15 mouse cellular contexts compared by ENCODE assay signal in genomic region chrX:155256856-155257255, GRCm38 (mm10).
"Had no signal": no experiment of that assay in that cellular context is flagged by ENCODE, and none has a peak within 500 bp of the region (broad histone marks: within the 10 kb centered on the region; RNA-seq: fewer than 3 reads in every experiment).

No protein-coding gene starts in this region.

- H3K9ac ChIP-seq: neural tube, embryonic 13.5 days; neural tube, embryonic 15.5 days; stomach, embryonic 15.5 days had no signal

- DNase-seq: right cerebral cortex, adult 18-20 months; right cerebral cortex, postnatal 14 days; right cerebral cortex, postnatal 25 days; right cerebral cortex, postnatal 4 days; spleen, adult 18-20 months; thymus, adult 18-20 months; thymus, adult 2 months; thymus, postnatal 14 days; thymus, postnatal 25 days; thymus, postnatal 36 days; thymus, postnatal 4 days had no signal

- H3K4me1 ChIP-seq: neural tube, embryonic 13.5 days; neural tube, embryonic 15.5 days; stomach, embryonic 15.5 days had no signal

- H3K27ac ChIP-seq: neural tube, embryonic 13.5 days; neural tube, embryonic 15.5 days; stomach, embryonic 15.5 days; stomach, postnatal 0 days had no signal

- H3K27me3 ChIP-seq: neural tube, embryonic 13.5 days; neural tube, embryonic 15.5 days; stomach, embryonic 15.5 days had no signal

- H3K9me3 ChIP-seq: neural tube, embryonic 13.5 days; neural tube, embryonic 15.5 days; stomach, embryonic 15.5 days had no signal

- H3K4me3 ChIP-seq: neural tube, embryonic 13.5 days; neural tube, embryonic 15.5 days; stomach, embryonic 15.5 days had no signal

- H3K36me3 ChIP-seq: neural tube, embryonic 13.5 days; neural tube, embryonic 15.5 days; stomach, embryonic 15.5 days had no signal
